31 mouse cellular contexts compared by ENCODE assay signal in genomic region chr2:16397501-16397900, GRCm38 (mm10). TPM values are rescaled to one million over a fixed set of nuclear protein-coding genes. Genes with fewer than 3 reads are reported as not detected.
A peak's percentile ranks its signal among the peaks of the same experiment; 100 is the strongest.
DNase-seq lines count a peak whose midpoint lies in the region; ATAC-seq and TF ChIP-seq lines count a peak whose summit lies in the region.
"Had no signal": no experiment of that assay in that cellular context is flagged by ENCODE, and none has a peak within 500 bp of the region (broad histone marks: within the 10 kb centered on the region; RNA-seq: fewer than 3 reads in every experiment).

No protein-coding gene starts in this region.

- TF ChIP-seq CTCF in liver, adult 2 months (IDR thresholded peaks at IDR 0.05; ENCODE audit: low read depth, low read length) = no peak
- TF ChIP-seq CTCF in kidney, adult 2 months (conservative IDR thresholded peaks at IDR 0.05; ENCODE audit: insufficient read depth, insufficient read length, low read depth, low read length) = no peak
- TF ChIP-seq CTCF in kidney, postnatal 0 days (IDR thresholded peaks at IDR 0.05; ENCODE audit: low read depth) = no peak

- no peak overlapping the region for H3K27ac ChIP-seq in liver, adult 2 months (replicated peaks; ENCODE audit: insufficient read depth, low read depth, low read length)
- no peak overlapping the region for H3K27ac ChIP-seq in liver, embryonic 12.5 days
- H3K27ac ChIP-seq in kidney, adult 2 months (ENCODE audit: insufficient read depth, low read depth, low read length) = peak overlapping the region; percentile 87
- H3K27ac ChIP-seq in kidney, postnatal 0 days = no peak overlapping the region
- H3K27ac ChIP-seq in forebrain, embryonic 11.5 days (ENCODE audit: low read depth, low read length) = no peak overlapping the region
- H3K27ac ChIP-seq: embryonic facial prominence, embryonic 10.5 days; embryonic facial prominence, embryonic 15.5 days; hindbrain, embryonic 10.5 days; hindbrain, embryonic 15.5 days; limb, embryonic 13.5 days; liver, embryonic 13.5 days; macrophage; midbrain, embryonic 15.5 days; neural tube, embryonic 12.5 days; stomach, postnatal 0 days had no signal

- DNase-seq in liver, adult 2 months (ENCODE audit: extremely low read depth, low read depth, low spot score) = peak; percentile 53
- peak; percentile 90 for DNase-seq in kidney, adult 2 months
- no peak for DNase-seq in kidney, postnatal 0 days (ENCODE audit: low spot score)
- DNase-seq in adrenal gland, adult 8-10 months = no peak
- DNase-seq in adrenal gland, adult 2 months = no peak
- DNase-seq in heart, adult 8-10 months (ENCODE audit: low spot score) = no peak
- DNase-seq in forebrain, embryonic 11.5 days (ENCODE audit: low spot score) = no peak
- DNase-seq: adrenal gland, postnatal 10 days; cerebellum, adult 8-10 months; cerebellum, postnatal 25 days; gastrocnemius, postnatal 14 days; heart, postnatal 14 days; liver, embryonic 13.5 days; lung, adult 18-20 months; right cerebral cortex, postnatal 4 days; thymus, adult 18-20 months; thymus, postnatal 25 days had no signal

- no peak overlapping the region for H3K4me2 ChIP-seq in liver, embryonic 12.5 days
- no peak overlapping the region for H3K4me2 ChIP-seq in kidney, postnatal 0 days (ENCODE audit: low read length)
- no peak overlapping the region for H3K4me2 ChIP-seq in forebrain, embryonic 11.5 days (ENCODE audit: low read depth, low read length, severe bottlenecking)
- H3K4me2 ChIP-seq: embryonic facial prominence, embryonic 15.5 days; hindbrain, embryonic 15.5 days; limb, embryonic 13.5 days; liver, embryonic 13.5 days; midbrain, embryonic 15.5 days; neural tube, embryonic 12.5 days had no signal

- 80% methylated on average over 3 of the region's 3 CpGs for WGBS in liver, adult 2 months
- WGBS in liver, embryonic 12.5 days (ENCODE audit: insufficient replicate concordance) = 83% methylated on average over 3 of the region's 3 CpGs
- 39% methylated on average over 3 of the region's 3 CpGs for WGBS in kidney, adult 2 months
- 71% methylated on average over 3 of the region's 3 CpGs for WGBS in kidney, postnatal 0 days
- WGBS in forebrain, embryonic 11.5 days = 81% methylated on average over 3 of the region's 3 CpGs

- H3K27me3 ChIP-seq in liver, adult 2 months (ENCODE audit: control insufficient read depth, insufficient read depth, low read length) = no peaks in the 10 kb centered on the region
- H3K27me3 ChIP-seq in liver, embryonic 12.5 days (replicated peaks) = no peaks in the 10 kb centered on the region
- no peaks in the 10 kb centered on the region for H3K27me3 ChIP-seq in kidney, adult 2 months (replicated peaks; ENCODE audit: control insufficient read depth, insufficient read depth, low read length)
- H3K27me3 ChIP-seq in kidney, postnatal 0 days (ENCODE audit: insufficient read depth, low read length) = no peaks in the 10 kb centered on the region
- no peaks in the 10 kb centered on the region for H3K27me3 ChIP-seq in forebrain, embryonic 11.5 days (ENCODE audit: control insufficient read depth, insufficient read depth, low read length)
- H3K27me3 ChIP-seq: embryonic facial prominence, embryonic 15.5 days; hindbrain, embryonic 15.5 days; limb, embryonic 13.5 days; liver, embryonic 13.5 days; midbrain, embryonic 15.5 days; neural tube, embryonic 12.5 days; Patski had no signal

- H3K9ac ChIP-seq in liver, adult 2 months (ENCODE audit: low read depth, low read length) = no peak overlapping the region
- no peak overlapping the region for H3K9ac ChIP-seq in liver, embryonic 12.5 days
- H3K9ac ChIP-seq in kidney, postnatal 0 days (ENCODE audit: low read depth, low read length) = no peak overlapping the region
- no peak overlapping the region for H3K9ac ChIP-seq in forebrain, embryonic 11.5 days (ENCODE audit: low read length)
- H3K9ac ChIP-seq: embryonic facial prominence, embryonic 15.5 days; hindbrain, embryonic 15.5 days; limb, embryonic 13.5 days; liver, embryonic 13.5 days; midbrain, embryonic 15.5 days; neural tube, embryonic 12.5 days had no signal

- no peak for ATAC-seq in liver, embryonic 12.5 days
- peak; percentile 84 for ATAC-seq in kidney, postnatal 0 days (replicated peaks; ENCODE audit: low FRiP score, low read depth)
- no peak for ATAC-seq in forebrain, embryonic 11.5 days (replicated peaks; ENCODE audit: low FRiP score)
- ATAC-seq: forebrain, embryonic 14.5 days; lung, postnatal 0 days; midbrain, embryonic 15.5 days; Patski had no signal

- no peaks in the 10 kb centered on the region for H3K36me3 ChIP-seq in liver, adult 2 months (ENCODE audit: control insufficient read depth, insufficient read depth, low read length)
- no peaks in the 10 kb centered on the region for H3K36me3 ChIP-seq in liver, embryonic 12.5 days
- H3K36me3 ChIP-seq in kidney, adult 2 months (ENCODE audit: control insufficient read depth, insufficient read depth, low read length) = no peaks in the 10 kb centered on the region
- H3K36me3 ChIP-seq in kidney, postnatal 0 days (ENCODE audit: insufficient read depth, low read length) = no peaks in the 10 kb centered on the region
- no peaks in the 10 kb centered on the region for H3K36me3 ChIP-seq in forebrain, embryonic 11.5 days (ENCODE audit: control insufficient read depth, insufficient read depth, low read length)
- H3K36me3 ChIP-seq: embryonic facial prominence, embryonic 10.5 days; embryonic facial prominence, embryonic 15.5 days; hindbrain, embryonic 10.5 days; hindbrain, embryonic 15.5 days; limb, embryonic 13.5 days; liver, embryonic 13.5 days; midbrain, embryonic 15.5 days; neural tube, embryonic 12.5 days had no signal

- no peak overlapping the region for H3K4me3 ChIP-seq in liver, adult 2 months (ENCODE audit: insufficient read depth, low read depth, low read length)
- H3K4me3 ChIP-seq in liver, embryonic 12.5 days = no peak overlapping the region
- H3K4me3 ChIP-seq in kidney, adult 2 months (ENCODE audit: insufficient read depth, low read depth, low read length) = no peak overlapping the region
- no peak overlapping the region for H3K4me3 ChIP-seq in kidney, postnatal 0 days (replicated peaks; ENCODE audit: low read depth, low read length)
- no peak overlapping the region for H3K4me3 ChIP-seq in forebrain, embryonic 11.5 days (ENCODE audit: low read depth, low read length)
- H3K4me3 ChIP-seq: embryonic facial prominence, embryonic 10.5 days; embryonic facial prominence, embryonic 15.5 days; hindbrain, embryonic 10.5 days; hindbrain, embryonic 15.5 days; limb, embryonic 13.5 days; liver, embryonic 13.5 days; midbrain, embryonic 15.5 days; neural tube, embryonic 12.5 days had no signal

- no peaks in the 10 kb centered on the region for H3K79me2 ChIP-seq in liver, adult 2 months (ENCODE audit: control insufficient read depth, insufficient read depth, low read length)

- TF ChIP-seq POLR2A in liver, adult 2 months (IDR thresholded peaks at IDR 0.05; ENCODE audit: extremely low read depth, insufficient read depth, low read length) = no peak
- TF ChIP-seq POLR2A in kidney, adult 2 months (IDR thresholded peaks at IDR 0.05; ENCODE audit: low read depth, low read length) = no peak

- H3K4me1 ChIP-seq in liver, adult 2 months (ENCODE audit: control insufficient read depth, insufficient read depth, low read length) = no peaks in the 10 kb centered on the region
- H3K4me1 ChIP-seq in liver, embryonic 12.5 days = no peaks in the 10 kb centered on the region
- peaks cover 15% of the 10 kb centered on the region for H3K4me1 ChIP-seq in kidney, adult 2 months (ENCODE audit: control insufficient read depth, insufficient read depth, low read length)
- no peaks in the 10 kb centered on the region for H3K4me1 ChIP-seq in kidney, postnatal 0 days (replicated peaks; ENCODE audit: insufficient read depth, low read length)
- H3K4me1 ChIP-seq in forebrain, embryonic 11.5 days (replicated peaks; ENCODE audit: control insufficient read depth, insufficient read depth, low read length) = no peaks in the 10 kb centered on the region
- H3K4me1 ChIP-seq: embryonic facial prominence, embryonic 10.5 days; embryonic facial prominence, embryonic 15.5 days; hindbrain, embryonic 10.5 days; hindbrain, embryonic 15.5 days; limb, embryonic 13.5 days; liver, embryonic 13.5 days; midbrain, embryonic 15.5 days; neural tube, embryonic 12.5 days had no signal

- no peaks in the 10 kb centered on the region for H3K9me3 ChIP-seq in liver, embryonic 12.5 days (replicated peaks)
- no peaks in the 10 kb centered on the region for H3K9me3 ChIP-seq in kidney, postnatal 0 days (replicated peaks; ENCODE audit: low read length)
- no peaks in the 10 kb centered on the region for H3K9me3 ChIP-seq in forebrain, embryonic 11.5 days (ENCODE audit: control insufficient read depth, low read length)
- H3K9me3 ChIP-seq: embryonic facial prominence, embryonic 10.5 days; embryonic facial prominence, embryonic 15.5 days; hindbrain, embryonic 10.5 days; hindbrain, embryonic 15.5 days; limb, embryonic 13.5 days; liver, embryonic 13.5 days; midbrain, embryonic 15.5 days; neural tube, embryonic 12.5 days had no signal

RNA-seq across cellular contexts. Expression of gene Plxdc2, which starts 41.4 kb away (rescaled TPM):
- total RNA-seq in liver, adult 2 months (2014; rRNA removed) = 0.54 and 0.55 TPM in 2 replicates
- 0.05 and 0.09 TPM in 2 replicates for polyA plus RNA-seq in liver, adult 2 months (2012; rRNA removed)
- 3.1 and 3.9 TPM in 2 replicates for polyA plus RNA-seq in liver, embryonic 12.5 days (2016; fragmentation: Nextera tagmentation; extraction: Ambion mirVana)
- polyA plus RNA-seq in kidney, adult 2 months (2012; rRNA removed) = 32.6 and 34.3 TPM in 2 replicates
- polyA plus RNA-seq in kidney, postnatal 0 days (2015; fragmentation: Nextera tagmentation; extraction: Ambion mirVana) = 37.3 and 39.0 TPM in 2 replicates
- 10 to 100 TPM; 13.8 to 24.3 (median 20.6) TPM for total RNA-seq in adrenal gland, adult 8-10 months (2022)
- 10 to 100 TPM in 1 of 2 experiments, 1 to 10 TPM in 1; 9.9 to 14.6 TPM for total RNA-seq in adrenal gland, adult 2 months (2021)
- polyA plus RNA-seq in adrenal gland, adult 2 months (2012; rRNA removed) = 1.8 and 2.0 TPM in 2 replicates
- total RNA-seq in heart, adult 8-10 months (2022) = 10 to 100 TPM; 16.7 to 20.7 (median 18.2) TPM
- polyA plus RNA-seq in forebrain, embryonic 11.5 days (2014; fragmentation: Nextera tagmentation; extraction: Ambion mirVana) = 15.5 and 16.5 TPM in 2 replicates
- total RNA-seq: MEL had no signal

Comparison
In these comparisons a context has a peak if more than half of its experiments do, and no peak if none do; other contexts are left out.
1. DNase-seq: peak in liver, adult 2 months (single experiment) and kidney, adult 2 months (single experiment); none in kidney, postnatal 0 days (single experiment), adrenal gland, adult 8-10 months (single experiment), adrenal gland, adult 2 months (single experiment), heart, adult 8-10 months (single experiment) and forebrain, embryonic 11.5 days (single experiment).